Mouse (Mus musculus) c-Kit-positive CD71-positive TER-119-positive erythroid progenitor cells, embryonic 14.5 days (primary cell): Measurements from ENCODE around the gene Gstk1.

Source experiments
- DNase-seq: peaks from one replicate; pipeline ENCODE4 v3.0.0-alpha.2; 2013; ENCODE audit warnings: low spot score

The Gstk1 gene

GRCm38 (mm10) chr6:42270817-42271216, 25.1 kb downstream of the Gstk1 start:
- no peak for DNase-seq

GRCm38 (mm10) chr6:42276151-42276550, 30.4 kb downstream of the Gstk1 start:
- no peak for DNase-seq

GRCm38 (mm10) chr6:42282865-42283528, 37.3 kb downstream of the Gstk1 start:
- no peak for DNase-seq

- no peak for DNase-seq
Measured at GRCm38 (mm10) chr6:42286448-42286847, 40.7 kb downstream of the Gstk1 start, which contains the start of gene Clcn1. Gene Clcn1 (plus strand): TSS chr6:42286685.

GRCm38 (mm10) chr6:42287562-42287961, 41.8 kb downstream of the Gstk1 start:
- DNase-seq: no peak

- no peak for DNase-seq
Measured at GRCm38 (mm10) chr6:42293327-42293726, 47.6 kb downstream of the Gstk1 start.

- DNase-seq: no peak
Measured at GRCm38 (mm10) chr6:42295549-42296094, 49.9 kb downstream of the Gstk1 start.

GRCm38 (mm10) chr6:42299362-42299761, 53.6 kb downstream of the Gstk1 start:
- no peak for DNase-seq
